Mouse (Mus musculus): ENCODE data around the gene Tmem135. TPM values are rescaled to one million over a fixed set of nuclear protein-coding genes. Genes with fewer than 3 reads are reported as not detected.

Gene Tmem135
- polyA plus RNA-seq, 1 experiment from 2014 or later: 42.4 TPM

DNA sequence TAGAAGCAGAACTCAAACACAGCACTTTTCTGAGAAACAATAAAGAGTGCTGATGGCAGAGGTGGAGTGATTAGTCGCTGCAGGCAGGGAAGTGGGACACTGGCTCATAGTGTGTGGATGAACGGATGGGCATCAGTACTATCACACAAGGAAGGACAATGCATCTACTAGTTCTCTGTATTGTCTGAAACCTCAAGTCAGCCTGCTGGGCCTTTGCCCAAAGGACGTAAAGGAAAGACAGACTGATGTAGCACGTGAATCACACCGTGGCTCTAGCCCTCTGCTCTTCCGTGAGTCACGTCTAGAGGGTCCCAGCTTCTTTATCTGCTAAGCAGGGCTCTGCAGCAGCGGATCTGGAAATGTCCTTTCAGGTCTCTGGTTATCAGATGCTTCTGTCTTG is 7.6 kb downstream of the Tmem135 start:
- no peaks in the 10 kb centered on the region for H3K4me1 ChIP-seq (replicated peaks)
- H3K27ac ChIP-seq: no peak overlapping the region
- H3K4me2 ChIP-seq (replicated peaks): no peak overlapping the region
- H3K27me3 ChIP-seq (replicated peaks): no peaks in the 10 kb centered on the region
- no peaks in the 10 kb centered on the region for H3K9me3 ChIP-seq
- WGBS: 78% methylated on average over 8 of the region's 8 CpGs
- H3K9ac ChIP-seq: no peak overlapping the region
- no peak overlapping the region for H3K4me3 ChIP-seq (replicated peaks)
- no peak for ATAC-seq
- H3K36me3 ChIP-seq: no peaks in the 10 kb centered on the region

GRCm38 (mm10) chr7:89395399-89395798 is 8.6 kb downstream of the Tmem135 start:
- Histone ChIP-seq H3K4me3 (replicated peaks) (no peak overlapping the region), H3K9ac (no peak overlapping the region), H3K27ac (no peak overlapping the region), H3K4me2 (replicated peaks) (no peak overlapping the region), H3K27me3 (replicated peaks) (no peaks in the 10 kb centered on the region), H3K4me1 (replicated peaks) (no peaks in the 10 kb centered on the region), H3K9me3 (no peaks in the 10 kb centered on the region), H3K36me3 (no peaks in the 10 kb centered on the region)
- ATAC-seq: no peak
- WGBS: 75% methylated on average over 1 of the region's 1 CpGs

DNA sequence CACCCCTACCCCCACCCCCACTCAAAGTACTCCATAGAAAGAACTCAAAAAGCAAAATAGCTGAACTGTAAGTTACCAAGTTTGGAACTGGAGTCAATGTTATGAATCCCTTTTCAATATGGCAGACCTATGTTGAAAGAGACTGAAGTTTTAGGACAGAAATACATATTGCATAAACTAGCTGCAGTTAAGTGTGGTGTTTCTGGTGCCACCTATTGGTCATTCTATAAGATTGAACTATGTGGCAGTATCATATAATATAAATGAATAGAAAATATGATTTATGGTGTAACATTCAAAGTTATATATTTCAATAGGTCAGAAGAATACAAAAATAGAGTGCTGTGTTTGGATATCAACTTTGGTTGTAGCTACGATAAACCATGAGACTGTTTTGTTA is 11.2 kb downstream of the Tmem135 start:
- no peak overlapping the region for H3K4me3 ChIP-seq (replicated peaks)
- H3K4me1 ChIP-seq (replicated peaks): peaks cover 7% of the 10 kb centered on the region
- no peak overlapping the region for H3K9ac ChIP-seq
- ATAC-seq: no peak
- no peak overlapping the region for H3K27ac ChIP-seq
- 94% methylated on average over 1 of the region's 1 CpGs for WGBS
- no peaks in the 10 kb centered on the region for H3K36me3 ChIP-seq
- H3K9me3 ChIP-seq: no peaks in the 10 kb centered on the region
- H3K4me2 ChIP-seq (replicated peaks): no peak overlapping the region
- H3K27me3 ChIP-seq (replicated peaks): no peaks in the 10 kb centered on the region

- peaks cover 11% of the 10 kb centered on the region for H3K4me1 ChIP-seq (replicated peaks)
- no peak for ATAC-seq
- no peak overlapping the region for H3K27ac ChIP-seq
- no peaks in the 10 kb centered on the region for H3K9me3 ChIP-seq
- no peak overlapping the region for H3K4me3 ChIP-seq (replicated peaks)
- H3K36me3 ChIP-seq: no peaks in the 10 kb centered on the region
- WGBS: 71% methylated on average over 4 of the region's 4 CpGs
- no peak overlapping the region for H3K9ac ChIP-seq
- no peak overlapping the region for H3K4me2 ChIP-seq (replicated peaks)
- no peaks in the 10 kb centered on the region for H3K27me3 ChIP-seq (replicated peaks)
Measured at GRCm38 (mm10) chr7:89392388-89392787, 11.6 kb downstream of the Tmem135 start.

DNA sequence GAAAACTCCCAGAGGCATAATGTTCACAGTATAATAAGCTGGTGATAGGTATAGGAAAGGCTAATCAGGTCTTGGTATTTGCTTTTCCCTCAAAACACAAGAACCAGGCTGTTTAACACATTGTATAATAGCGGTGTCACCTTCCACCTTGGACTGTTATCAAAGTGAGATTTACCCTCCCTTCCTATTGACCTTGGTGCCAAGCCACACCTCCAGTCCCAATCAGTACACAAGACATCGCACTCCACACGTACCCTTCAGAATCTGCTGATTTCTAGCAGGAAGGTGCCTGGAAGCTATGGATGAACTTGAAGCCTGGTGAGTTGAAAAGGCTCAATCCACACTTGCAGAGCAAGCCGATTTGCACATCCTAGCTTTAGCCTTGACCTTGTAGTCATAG is 12.2 kb downstream of the Tmem135 start:
- H3K27ac ChIP-seq: no peak overlapping the region
- WGBS: 60% methylated on average over 4 of the region's 4 CpGs
- H3K4me1 ChIP-seq (replicated peaks): peaks cover 14% of the 10 kb centered on the region
- no peaks in the 10 kb centered on the region for H3K36me3 ChIP-seq
- H3K4me3 ChIP-seq (replicated peaks): no peak overlapping the region
- H3K9ac ChIP-seq: no peak overlapping the region
- H3K9me3 ChIP-seq: no peaks in the 10 kb centered on the region
- H3K4me2 ChIP-seq (replicated peaks): no peak overlapping the region
- peak; percentile 89 for ATAC-seq
- no peaks in the 10 kb centered on the region for H3K27me3 ChIP-seq (replicated peaks)

- no peak overlapping the region for H3K4me2 ChIP-seq (replicated peaks)
- H3K4me3 ChIP-seq (replicated peaks): no peak overlapping the region
- no peak for ATAC-seq
- no peak overlapping the region for H3K9ac ChIP-seq
- H3K9me3 ChIP-seq: no peaks in the 10 kb centered on the region
- H3K36me3 ChIP-seq: no peaks in the 10 kb centered on the region
- WGBS: 83% methylated on average over 3 of the region's 3 CpGs
- peaks cover 16% of the 10 kb centered on the region for H3K4me1 ChIP-seq (replicated peaks)
- H3K27ac ChIP-seq: no peak overlapping the region
- no peaks in the 10 kb centered on the region for H3K27me3 ChIP-seq (replicated peaks)
Measured at GRCm38 (mm10) chr7:89391281-89391680, 12.7 kb downstream of the Tmem135 start.

DNA sequence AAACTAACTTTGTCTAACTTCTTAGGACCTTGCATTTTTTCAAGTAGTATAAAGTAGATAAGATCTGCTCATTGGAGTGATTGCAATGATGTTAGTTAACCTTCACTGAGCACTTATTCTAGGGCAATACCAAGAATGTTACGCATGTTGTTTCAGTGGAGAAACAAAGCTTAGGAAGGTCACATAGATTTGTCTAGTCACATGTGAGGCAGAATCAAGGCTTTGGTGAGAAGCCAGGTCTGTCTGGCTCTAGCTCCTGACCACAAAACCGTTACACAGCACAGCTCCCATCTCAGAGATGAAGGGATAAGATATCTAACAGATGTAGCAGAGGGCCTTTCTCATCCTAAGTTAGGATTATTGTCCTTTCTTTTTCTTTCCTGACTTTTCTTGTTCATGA is 13.4 kb downstream of the Tmem135 start:
- H3K4me3 ChIP-seq (replicated peaks): no peak overlapping the region
- H3K27me3 ChIP-seq (replicated peaks): no peaks in the 10 kb centered on the region
- no peak overlapping the region for H3K27ac ChIP-seq
- H3K9me3 ChIP-seq: no peaks in the 10 kb centered on the region
- no peaks in the 10 kb centered on the region for H3K36me3 ChIP-seq
- peaks cover 19% of the 10 kb centered on the region for H3K4me1 ChIP-seq (replicated peaks)
- no peak for ATAC-seq
- no peak overlapping the region for H3K4me2 ChIP-seq (replicated peaks)
- H3K9ac ChIP-seq: no peak overlapping the region
- WGBS: 75% methylated on average over 2 of the region's 2 CpGs

DNA sequence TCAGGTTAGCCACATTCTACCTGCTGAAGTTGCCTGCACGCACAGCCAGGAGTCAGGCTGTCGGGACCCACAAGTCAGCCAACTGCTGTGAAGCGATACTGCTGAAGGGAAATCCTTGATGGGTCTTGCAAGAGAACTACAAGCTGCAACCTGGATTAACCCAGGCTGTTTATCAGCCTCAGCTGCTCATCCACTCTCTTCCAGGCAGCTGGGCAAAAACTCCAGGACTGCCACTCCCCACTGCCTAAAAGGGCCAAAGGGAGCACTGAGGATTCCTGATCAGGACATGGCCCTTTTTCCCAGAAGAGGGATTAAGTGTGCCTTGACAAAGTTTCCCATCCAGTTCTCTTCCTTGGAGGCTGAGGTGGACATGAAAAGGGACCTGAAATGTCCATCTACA is 15.0 kb downstream of the Tmem135 start:
- 46% methylated on average over 3 of the region's 3 CpGs for WGBS
- no peaks in the 10 kb centered on the region for H3K9me3 ChIP-seq

DNA sequence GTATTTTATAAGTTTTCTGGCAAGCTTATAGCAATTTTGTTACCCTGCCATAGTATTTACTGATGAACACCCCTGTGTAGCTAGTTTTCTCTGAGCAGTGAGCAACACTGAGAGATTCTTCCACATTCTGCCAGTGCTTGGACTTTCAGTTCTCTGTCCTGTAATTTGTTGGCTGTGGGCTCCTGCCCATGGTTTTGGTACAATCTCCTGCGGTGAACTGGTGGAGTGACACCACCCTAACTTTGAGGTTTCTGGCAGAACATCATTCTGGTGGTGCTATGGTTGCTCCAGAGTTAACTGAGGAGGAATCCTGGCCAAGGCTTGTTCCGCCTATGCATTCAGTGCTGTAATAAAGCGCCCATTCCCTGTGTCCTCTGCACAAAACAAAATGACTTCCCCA is 21.1 kb downstream of the Tmem135 start:
- H3K27ac ChIP-seq: no peak overlapping the region
- no peaks in the 10 kb centered on the region for H3K36me3 ChIP-seq
- no peak overlapping the region for H3K4me2 ChIP-seq (replicated peaks)
- no peaks in the 10 kb centered on the region for H3K27me3 ChIP-seq (replicated peaks)
- no peak overlapping the region for H3K4me3 ChIP-seq (replicated peaks)
- H3K4me1 ChIP-seq (replicated peaks): peaks cover 13% of the 10 kb centered on the region
- no peak overlapping the region for H3K9ac ChIP-seq
- no peaks in the 10 kb centered on the region for H3K9me3 ChIP-seq
- no peak for ATAC-seq
- WGBS: 90% methylated on average over 3 of the region's 3 CpGs

More for the DNA sequence above, 15.0 kb downstream of the Tmem135 start:
- Histone ChIP-seq H3K4me2 (replicated peaks) (no peak overlapping the region), H3K27me3 (replicated peaks) (no peaks in the 10 kb centered on the region), H3K4me3 (replicated peaks) (no peak overlapping the region), H3K9ac (no peak overlapping the region), H3K27ac (no peak overlapping the region), H3K36me3 (no peaks in the 10 kb centered on the region), H3K4me1 (replicated peaks) (peaks cover 19% of the 10 kb centered on the region)
- ATAC-seq: no peak

GRCm38 (mm10) chr7:89380935-89381705 is 22.9 kb downstream of the Tmem135 start:
- peaks cover 3% of the 10 kb centered on the region; the same call in 1 of the 2 replicates for H3K4me1 ChIP-seq (replicated peaks)
- H3K9me3 ChIP-seq: no peaks in the 10 kb centered on the region
- H3K9ac ChIP-seq: no peak overlapping the region
- WGBS: 36% methylated on average over 7 of the region's 7 CpGs
- ATAC-seq: no peak; the same call in 1 of the 2 replicates
- H3K4me2 ChIP-seq (replicated peaks): no peak overlapping the region
- H3K27me3 ChIP-seq (replicated peaks): no peaks in the 10 kb centered on the region
- H3K4me3 ChIP-seq (replicated peaks): no peak overlapping the region
- H3K36me3 ChIP-seq: no peaks in the 10 kb centered on the region
- H3K27ac ChIP-seq: peak overlapping the region; percentile 48; the same call in 1 of the 2 replicates

GRCm38 (mm10) chr7:89371623-89372295 is 32.3 kb downstream of the Tmem135 start:
- Histone ChIP-seq H3K4me3 (replicated peaks) (no peak overlapping the region), H3K27ac (no peak overlapping the region), H3K27me3 (replicated peaks) (no peaks in the 10 kb centered on the region), H3K4me2 (replicated peaks) (no peak overlapping the region), H3K9ac (no peak overlapping the region), H3K9me3 (no peaks in the 10 kb centered on the region), H3K4me1 (replicated peaks) (peaks cover 2% of the 10 kb centered on the region; the same call in 1 of the 2 replicates), H3K36me3 (no peaks in the 10 kb centered on the region)
- WGBS: 66% methylated on average over 6 of the region's 6 CpGs
- peak; percentile 34; the same call in 1 of the 2 replicates for ATAC-seq

DNA sequence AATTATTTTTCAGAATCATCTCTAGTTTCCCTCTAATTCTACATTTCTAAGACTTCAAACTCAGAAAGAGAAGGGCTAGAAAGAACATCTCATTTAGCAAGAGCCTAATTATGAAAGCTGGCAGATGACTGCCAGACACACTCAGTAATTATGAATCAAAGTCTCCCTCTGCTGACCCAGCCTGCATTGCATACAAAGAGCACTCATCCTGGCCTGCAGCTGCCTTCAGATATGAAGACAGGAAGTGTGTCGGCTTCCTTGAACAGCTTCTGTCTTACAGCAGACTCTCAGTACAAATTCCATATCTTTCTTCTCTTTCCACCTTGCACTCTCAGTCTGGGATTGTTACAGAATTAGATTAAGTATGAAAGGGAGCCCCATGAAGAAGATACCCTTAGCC is 33.1 kb downstream of the Tmem135 start:
- Histone ChIP-seq H3K4me1 (replicated peaks) (peaks cover 2% of the 10 kb centered on the region; the same call in 1 of the 2 replicates), H3K36me3 (no peaks in the 10 kb centered on the region), H3K27ac (no peak overlapping the region), H3K4me2 (replicated peaks) (no peak overlapping the region), H3K9me3 (no peaks in the 10 kb centered on the region), H3K9ac (no peak overlapping the region), H3K4me3 (replicated peaks) (no peak overlapping the region), H3K27me3 (replicated peaks) (no peaks in the 10 kb centered on the region)
- WGBS: 3% methylated on average over 1 of the region's 1 CpGs
- ATAC-seq: peak; percentile 92

DNA sequence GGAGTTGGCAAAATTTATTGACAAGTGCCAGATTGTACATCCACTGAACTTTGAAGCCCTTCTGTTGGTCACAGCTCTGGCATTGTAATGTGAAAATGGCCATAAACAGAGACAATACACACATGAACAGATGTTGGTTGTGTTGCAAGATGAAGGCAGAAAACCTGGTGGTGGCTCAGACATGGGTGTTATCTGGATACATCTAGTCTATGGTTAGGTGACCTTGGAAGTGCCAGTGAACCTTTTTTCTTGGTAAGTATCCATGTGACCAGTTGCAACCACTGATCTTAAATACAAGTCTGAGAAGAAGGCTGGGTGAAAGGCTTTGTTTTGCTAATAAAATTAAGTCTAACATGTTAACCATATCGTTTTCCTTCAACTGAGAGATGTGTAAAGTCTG is 33.9 kb downstream of the Tmem135 start:
- no peaks in the 10 kb centered on the region for H3K36me3 ChIP-seq
- no peak overlapping the region for H3K4me2 ChIP-seq (replicated peaks)
- no peak overlapping the region for H3K4me3 ChIP-seq (replicated peaks)
- no peaks in the 10 kb centered on the region for H3K9me3 ChIP-seq
- H3K27me3 ChIP-seq (replicated peaks): no peaks in the 10 kb centered on the region
- H3K27ac ChIP-seq: no peak overlapping the region
- no peak overlapping the region for H3K9ac ChIP-seq
- ATAC-seq: no peak
- 80% methylated on average over 1 of the region's 1 CpGs for WGBS
- H3K4me1 ChIP-seq (replicated peaks): peaks cover 9% of the 10 kb centered on the region; the same call in 1 of the 2 replicates
